Mouse (Mus musculus): ENCODE results near the gene Grin3b. TPM values are rescaled to one million over a fixed set of nuclear protein-coding genes. Genes with fewer than 3 reads are reported as not detected.

The Grin3b gene
- total and polyA plus RNA-seq, 2 experiments from 2014 or later = 0.34 TPM; not detected in 1

GRCm38 (mm10) chr10:79933145-79933679, 37.3 kb upstream of the Grin3b start:
- H3K9ac ChIP-seq (replicated peaks; ENCODE audit: low read depth, low read length) = no peak overlapping the region
- TF ChIP-seq EP300 (IDR thresholded peaks at IDR 0.05; ENCODE audit: low read depth) (no peak), CTCF (IDR thresholded peaks at IDR 0.05; ENCODE audit: low read depth) (no peak)
- H3K9me3 ChIP-seq (replicated peaks; ENCODE audit: control insufficient read depth, low read length) = no peaks in the 10 kb centered on the region
- DNase-seq (ENCODE audit: low spot score) (no peak), ATAC-seq (ENCODE audit: insufficient read depth, low read depth) (no peak)
- H3K27me3 ChIP-seq (ENCODE audit: control insufficient read depth, insufficient read depth, low read length) = no peaks in the 10 kb centered on the region
- no peak overlapping the region for H3K4me3 ChIP-seq (ENCODE audit: low read depth, low read length)
- H3K4me1 ChIP-seq (ENCODE audit: control insufficient read depth, insufficient read depth) = peaks cover 23% of the 10 kb centered on the region
- 55% methylated on average over 9 of the region's 9 CpGs for WGBS
- no peak overlapping the region for H3K4me2 ChIP-seq (ENCODE audit: low read depth, low read length)
- no peak overlapping the region for H3K27ac ChIP-seq (ENCODE audit: low read depth)
- 0 out of 2 replicates have a peak, but pooled peaks cover 7% of the 10 kb centered on the region for H3K36me3 ChIP-seq (replicated peaks; ENCODE audit: control insufficient read depth, insufficient read depth, low read length)

GRCm38 (mm10) chr10:79933861-79934260, 36.7 kb upstream of the Grin3b start:
- Histone ChIP-seq H3K27ac (ENCODE audit: low read depth) (no peak overlapping the region), H3K9me3 (replicated peaks; ENCODE audit: control insufficient read depth, low read length) (no peaks in the 10 kb centered on the region), H3K4me3 (ENCODE audit: low read depth, low read length) (no peak overlapping the region), H3K9ac (replicated peaks; ENCODE audit: low read depth, low read length) (no peak overlapping the region), H3K4me2 (ENCODE audit: low read depth, low read length) (no peak overlapping the region), H3K27me3 (ENCODE audit: control insufficient read depth, insufficient read depth, low read length) (no peaks in the 10 kb centered on the region), H3K4me1 (ENCODE audit: control insufficient read depth, insufficient read depth) (peaks cover 21% of the 10 kb centered on the region), H3K36me3 (replicated peaks; ENCODE audit: control insufficient read depth, insufficient read depth, low read length) (0 out of 2 replicates have a peak, but pooled peaks cover 7% of the 10 kb centered on the region)
- ATAC-seq (ENCODE audit: insufficient read depth, low read depth) = no peak
- TF ChIP-seq EP300 (IDR thresholded peaks at IDR 0.05; ENCODE audit: low read depth) = no peak
- TF ChIP-seq CTCF (IDR thresholded peaks at IDR 0.05; ENCODE audit: low read depth) = no peak
- DNase-seq (ENCODE audit: low spot score) = no peak
- 69% methylated on average over 6 of the region's 6 CpGs for WGBS

GRCm38 (mm10) chr10:79934272-79934721, 36.2 kb upstream of the Grin3b start:
- Histone ChIP-seq H3K36me3 (replicated peaks; ENCODE audit: control insufficient read depth, insufficient read depth, low read length) (0 out of 2 replicates have a peak, but pooled peaks cover 7% of the 10 kb centered on the region), H3K27ac (ENCODE audit: low read depth) (peak overlapping the region; percentile 35; the same call in 1 of the 2 replicates), H3K4me1 (ENCODE audit: control insufficient read depth, insufficient read depth) (peaks cover 21% of the 10 kb centered on the region), H3K9ac (replicated peaks; ENCODE audit: low read depth, low read length) (no peak overlapping the region), H3K4me3 (ENCODE audit: low read depth, low read length) (no peak overlapping the region), H3K4me2 (ENCODE audit: low read depth, low read length) (no peak overlapping the region), H3K9me3 (replicated peaks; ENCODE audit: control insufficient read depth, low read length) (no peaks in the 10 kb centered on the region), H3K27me3 (ENCODE audit: control insufficient read depth, insufficient read depth, low read length) (no peaks in the 10 kb centered on the region)
- DNase-seq (ENCODE audit: low spot score) (peak; percentile 59), ATAC-seq (ENCODE audit: insufficient read depth, low read depth) (peak; percentile 40)
- no peak for TF ChIP-seq CTCF (IDR thresholded peaks at IDR 0.05; ENCODE audit: low read depth)
- peak; percentile 51; the same call in 1 of the 2 replicates for TF ChIP-seq EP300 (IDR thresholded peaks at IDR 0.05; ENCODE audit: low read depth)
- 53% methylated on average over 13 of the region's 13 CpGs for WGBS

GRCm38 (mm10) chr10:79934794-79935569, 35.5 kb upstream of the Grin3b start:
- H3K4me2 ChIP-seq (ENCODE audit: low read depth, low read length) = no peak overlapping the region
- 0 out of 2 replicates have a peak, but pooled peaks cover 7% of the 10 kb centered on the region for H3K36me3 ChIP-seq (replicated peaks; ENCODE audit: control insufficient read depth, insufficient read depth, low read length)
- no peaks in the 10 kb centered on the region for H3K9me3 ChIP-seq (replicated peaks; ENCODE audit: control insufficient read depth, low read length)
- DNase-seq (ENCODE audit: low spot score) (no peak), ATAC-seq (ENCODE audit: insufficient read depth, low read depth) (no peak)
- H3K4me3 ChIP-seq (ENCODE audit: low read depth, low read length) = no peak overlapping the region
- H3K9ac ChIP-seq (replicated peaks; ENCODE audit: low read depth, low read length) = no peak overlapping the region
- peak overlapping the region; percentile 35; the same call in 1 of the 2 replicates for H3K27ac ChIP-seq (ENCODE audit: low read depth)
- WGBS = 88% methylated on average over 16 of the region's 16 CpGs
- TF ChIP-seq CTCF (IDR thresholded peaks at IDR 0.05; ENCODE audit: low read depth) = no peak
- no peak for TF ChIP-seq EP300 (IDR thresholded peaks at IDR 0.05; ENCODE audit: low read depth)
- no peaks in the 10 kb centered on the region for H3K27me3 ChIP-seq (ENCODE audit: control insufficient read depth, insufficient read depth, low read length)
- H3K4me1 ChIP-seq (ENCODE audit: control insufficient read depth, insufficient read depth) = peaks cover 21% of the 10 kb centered on the region

- Histone ChIP-seq H3K9ac (replicated peaks; ENCODE audit: low read depth, low read length) (no peak overlapping the region), H3K36me3 (replicated peaks; ENCODE audit: control insufficient read depth, insufficient read depth, low read length) (no peaks in the 10 kb centered on the region), H3K27ac (ENCODE audit: low read depth) (peak overlapping the region; percentile 58), H3K27me3 (ENCODE audit: control insufficient read depth, insufficient read depth, low read length) (no peaks in the 10 kb centered on the region), H3K9me3 (replicated peaks; ENCODE audit: control insufficient read depth, low read length) (no peaks in the 10 kb centered on the region), H3K4me3 (ENCODE audit: low read depth, low read length) (peak overlapping the region; percentile 28; the same call in 1 of the 2 replicates), H3K4me2 (ENCODE audit: low read depth, low read length) (peak overlapping the region; percentile 55), H3K4me1 (ENCODE audit: control insufficient read depth, insufficient read depth) (peaks cover 32% of the 10 kb centered on the region)
- ATAC-seq (ENCODE audit: insufficient read depth, low read depth) (no peak), DNase-seq (ENCODE audit: low spot score) (no peak)
- TF ChIP-seq EP300 (IDR thresholded peaks at IDR 0.05; ENCODE audit: low read depth) = no peak
- no peak for TF ChIP-seq CTCF (IDR thresholded peaks at IDR 0.05; ENCODE audit: low read depth)
- 21% methylated on average over 10 of the region's 10 CpGs for WGBS
Measured at GRCm38 (mm10) chr10:79936284-79936910, 34.1 kb upstream of the Grin3b start.
